Mouse (Mus musculus) neural tube, embryonic 11.5 days (tissue): ENCODE results near the gene Rab3ip. TPM values are rescaled to one million over a fixed set of nuclear protein-coding genes. Genes with fewer than 3 reads are reported as not detected.

Source experiments
- ATAC-seq: fragments of 200-750 bp; cut with Nextera tagmentation; 2 replicates; pipeline ENCODE4 v1.8.0; 2017; ENCODE audit warnings: moderate number of reproducible peaks, mild to moderate bottlenecking, moderate TSS enrichment, moderate library complexity; ENCODE audit not compliant: insufficient read depth, low FRiP score, low TSS enrichment
- DNase-seq: peaks from one replicate; pipeline ENCODE4 v3.0.0-alpha.2; 2015; ENCODE audit warnings: low spot score
- H3K27ac ChIP-seq: fragments of 300-500 bp; sonication (generic); 2 replicates; pipeline ENCODE4 v1.5.1; 2014; ENCODE audit warnings: low read depth, mild to moderate bottlenecking, low read length
- H3K27me3 ChIP-seq: fragments of 300-500 bp; sonication (generic); 2 replicates; pipeline ENCODE4 v1.6.1; 2014; ENCODE audit warnings: mild to moderate bottlenecking, low read length, mixed read lengths; ENCODE audit not compliant: control insufficient read depth, insufficient read depth
- H3K36me3 ChIP-seq: fragments of 300-500 bp; sonication (generic); 2 replicates; pipeline ENCODE4 v1.6.1; 2014; ENCODE audit warnings: mild to moderate bottlenecking, low read length, moderate library complexity, mixed read lengths; ENCODE audit not compliant: control insufficient read depth, insufficient read depth
- H3K4me1 ChIP-seq: fragments of 300-500 bp; sonication (generic); 2 replicates; pipeline ENCODE4 v1.6.1; 2014; ENCODE audit warnings: low read length, mixed read lengths; ENCODE audit not compliant: control insufficient read depth, insufficient read depth
- H3K4me2 ChIP-seq: fragments of 300-500 bp; sonication (generic); 2 replicates; pipeline ENCODE4 v1.6.1; 2014; ENCODE audit warnings: low read depth, mild to moderate bottlenecking, moderate library complexity
- H3K4me3 ChIP-seq: fragments of 300-500 bp; sonication (generic); 2 replicates; pipeline ENCODE4 v1.5.1; 2014; ENCODE audit warnings: low read depth, low read length
- H3K9ac ChIP-seq: fragments of 300-500 bp; sonication (generic); 2 replicates; pipeline ENCODE4 v1.6.1; 2014; ENCODE audit warnings: mild to moderate bottlenecking, low read length
- H3K9me3 ChIP-seq: fragments of 300-500 bp; sonication (generic); 2 replicates; pipeline ENCODE4 v1.6.1; 2016; ENCODE audit warnings: low read length; ENCODE audit not compliant: control insufficient read depth
- WGBS: fragments of 180-500 bp; shearing (Covaris S2); extraction: QIAGEN DNeasy Blood & Tissue Kit; methylation state at CpG from one replicate; pipeline ENCODE4 v1.1.7; 2014; 5-methylcytosine and 5-hydroxymethylcytosine counted together
- polyA plus RNA-seq: library from polyadenylated mRNA; unstranded; fragments of >200 nt; fragmentation: Nextera tagmentation; extraction: Ambion mirVana; gene quantifications from 2 replicates; pipeline ENCODE4 v1.2.1, GENCODE M21; 2014

The Rab3ip gene
- polyA plus RNA-seq, 1 experiment from 2014 or later, result 49.1 TPM

DNA sequence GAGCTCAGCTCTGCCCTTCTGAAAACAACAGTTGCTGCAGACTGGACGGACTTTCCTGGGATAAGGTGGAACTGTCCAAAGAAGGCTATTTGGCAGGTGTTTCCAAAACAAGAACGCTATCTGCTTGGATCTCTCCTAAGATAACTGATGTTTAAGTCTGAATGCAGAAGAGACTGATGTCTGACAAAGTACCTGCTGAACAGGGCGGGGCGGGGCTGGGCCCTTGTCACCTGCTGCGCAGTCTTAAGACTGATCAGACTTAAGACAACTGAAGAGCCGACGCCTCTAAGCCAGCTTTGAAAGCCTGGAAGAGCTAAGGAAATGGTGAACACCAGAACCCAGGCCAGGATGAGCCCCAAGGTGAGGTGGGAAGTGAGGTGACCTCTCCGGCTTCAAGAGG lies 29.9 kb downstream of the Rab3ip start:
- WGBS, result 95% methylated on average over 8 of the region's 8 CpGs
- no peaks in the 10 kb centered on the region for H3K9me3 ChIP-seq
- no peaks in the 10 kb centered on the region for H3K4me1 ChIP-seq
- ATAC-seq (no peak), DNase-seq (no peak)
- no peak overlapping the region for H3K4me3 ChIP-seq
- no peak overlapping the region for H3K9ac ChIP-seq
- no peak overlapping the region for H3K27ac ChIP-seq
- H3K36me3 ChIP-seq, result 0 out of 2 replicates have a peak, but pooled peaks cover 2% of the 10 kb centered on the region
- H3K4me2 ChIP-seq, result no peak overlapping the region
- no peaks in the 10 kb centered on the region for H3K27me3 ChIP-seq

DNA sequence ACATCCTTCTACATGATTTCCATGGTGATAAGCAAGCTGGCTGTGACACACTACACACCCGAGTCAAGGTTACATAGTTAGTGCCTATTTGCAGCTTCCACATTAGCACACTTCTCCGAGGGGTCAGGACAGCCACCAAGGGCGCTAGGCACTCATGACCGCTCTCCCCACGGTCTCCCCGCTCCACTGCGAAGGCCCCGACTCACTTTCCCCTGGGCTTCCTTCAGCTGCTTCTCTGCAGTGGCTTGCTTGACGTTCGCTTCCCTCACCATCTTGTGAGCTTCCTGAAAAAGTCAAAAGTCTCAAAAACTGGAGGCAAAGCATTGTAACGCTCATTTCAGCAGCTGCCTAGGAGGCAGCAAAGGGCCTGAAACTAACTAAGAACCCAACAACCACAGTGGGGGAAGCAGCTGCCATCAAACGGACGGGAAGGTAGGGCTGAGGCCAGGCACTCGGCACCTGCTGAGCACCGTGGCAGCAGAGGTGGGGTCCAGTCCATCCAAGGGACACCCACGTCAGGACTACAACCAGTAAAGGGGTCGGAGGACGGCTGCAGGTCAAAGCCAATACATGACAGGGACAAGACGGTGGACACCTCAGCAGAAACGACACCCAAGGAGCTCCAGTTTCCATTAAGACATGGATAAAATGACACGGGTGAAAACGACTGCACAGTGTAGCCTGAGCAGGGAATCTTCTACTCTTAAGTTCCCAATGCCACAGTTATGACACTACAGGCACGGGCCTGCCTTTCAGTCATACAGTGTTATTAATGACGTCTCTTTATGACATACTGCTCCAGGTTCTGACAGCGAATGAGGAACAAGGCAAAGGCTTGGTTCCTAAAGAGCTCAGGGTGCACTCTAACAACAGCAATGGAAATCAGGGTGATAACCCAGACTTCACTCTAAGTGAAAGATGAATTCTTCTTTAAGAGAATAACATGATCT lies 30.9 kb downstream of the Rab3ip start:
- no peak for ATAC-seq
- 0 out of 2 replicates have a peak, but pooled peaks cover 2% of the 10 kb centered on the region for H3K36me3 ChIP-seq
- no peak for DNase-seq
- 86% methylated on average over 25 of the region's 25 CpGs for WGBS
- H3K27ac ChIP-seq, result no peak overlapping the region
- no peaks in the 10 kb centered on the region for H3K27me3 ChIP-seq
- no peak overlapping the region for H3K4me2 ChIP-seq
- no peaks in the 10 kb centered on the region for H3K9me3 ChIP-seq
- no peaks in the 10 kb centered on the region for H3K4me1 ChIP-seq
- no peak overlapping the region for H3K4me3 ChIP-seq
- H3K9ac ChIP-seq, result no peak overlapping the region

DNA sequence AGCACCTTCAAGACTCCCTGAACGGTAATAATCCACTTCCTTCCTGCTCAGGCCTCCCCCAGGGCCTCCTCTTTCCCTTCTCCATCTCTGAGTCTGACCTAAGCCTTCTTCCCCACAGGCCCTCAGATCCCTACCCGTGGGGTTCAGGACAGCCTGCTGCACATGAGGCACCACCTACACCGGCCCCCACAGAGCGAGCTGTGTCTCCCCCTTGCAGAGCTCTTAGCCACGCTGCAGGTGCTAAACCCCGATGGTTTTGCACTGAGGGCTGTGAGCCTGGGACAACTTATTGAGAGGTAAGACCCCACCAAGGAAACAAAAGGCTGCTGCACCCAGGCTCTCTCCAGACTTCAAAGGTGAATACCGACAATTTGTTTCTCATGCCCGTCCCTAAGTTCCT lies 34.0 kb downstream of the Rab3ip start:
- no peak overlapping the region for H3K4me3 ChIP-seq
- H3K9me3 ChIP-seq, result no peaks in the 10 kb centered on the region
- H3K4me2 ChIP-seq, result no peak overlapping the region
- DNase-seq, result no peak
- no peak overlapping the region for H3K9ac ChIP-seq
- H3K36me3 ChIP-seq, result 0 out of 2 replicates have a peak, but pooled peaks cover 2% of the 10 kb centered on the region
- H3K4me1 ChIP-seq, result no peaks in the 10 kb centered on the region
- no peaks in the 10 kb centered on the region for H3K27me3 ChIP-seq
- no peak for ATAC-seq
- WGBS, result 77% methylated on average over 8 of the region's 8 CpGs
- no peak overlapping the region for H3K27ac ChIP-seq

DNA sequence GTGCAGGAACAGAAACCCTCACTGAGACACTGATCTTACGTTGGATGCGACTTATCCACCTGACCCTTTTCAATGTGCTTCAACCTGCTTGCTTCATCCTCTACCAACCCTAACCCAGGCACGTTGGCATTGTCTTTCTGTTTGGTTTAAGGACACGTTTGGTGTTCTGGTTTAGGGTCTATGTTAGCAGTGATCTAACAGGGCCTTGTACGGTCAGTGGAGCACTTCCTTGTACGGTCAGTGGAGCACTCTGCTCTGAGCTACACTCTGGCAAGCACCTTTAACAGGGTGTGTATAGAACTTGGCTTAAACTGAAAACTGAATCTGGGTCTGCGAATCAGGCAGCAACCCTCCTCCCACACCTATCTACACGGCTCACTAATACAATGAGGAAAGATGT lies 35.3 kb downstream of the Rab3ip start:
- WGBS, result 95% methylated on average over 8 of the region's 8 CpGs
- Histone ChIP-seq H3K9me3 (no peaks in the 10 kb centered on the region), H3K36me3 (peaks cover 2% of the 10 kb centered on the region; the same call in 1 of the 2 replicates)

DNA sequence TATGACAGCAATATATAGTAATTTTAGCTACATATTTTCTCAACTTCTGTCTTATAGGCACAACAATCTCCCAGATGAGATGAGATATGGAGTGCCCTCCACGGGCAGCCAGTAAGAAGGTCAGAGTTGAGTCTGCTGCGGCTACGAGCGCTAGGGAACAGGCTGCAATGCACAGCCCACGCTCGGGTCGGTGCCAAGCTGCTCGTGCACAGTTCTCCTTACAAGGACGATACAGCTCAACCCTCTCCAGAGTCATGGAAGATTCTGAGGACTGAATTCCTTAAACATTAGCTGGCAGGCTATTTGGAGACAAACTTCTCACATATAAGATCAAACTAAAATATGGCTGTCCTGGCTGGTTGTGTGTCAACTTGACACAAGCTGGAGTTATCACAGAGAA lies 36.0 kb downstream of the Rab3ip start:
- H3K4me2 ChIP-seq, result no peak overlapping the region

More for the DNA sequence above, 35.3 kb downstream of the Rab3ip start:
- no peaks in the 10 kb centered on the region for H3K4me1 ChIP-seq
- no peak overlapping the region for H3K4me3 ChIP-seq
- H3K4me2 ChIP-seq, result no peak overlapping the region
- no peak for ATAC-seq
- H3K27me3 ChIP-seq, result no peaks in the 10 kb centered on the region
- DNase-seq, result no peak
- H3K27ac ChIP-seq, result no peak overlapping the region
- no peak overlapping the region for H3K9ac ChIP-seq

DNA sequence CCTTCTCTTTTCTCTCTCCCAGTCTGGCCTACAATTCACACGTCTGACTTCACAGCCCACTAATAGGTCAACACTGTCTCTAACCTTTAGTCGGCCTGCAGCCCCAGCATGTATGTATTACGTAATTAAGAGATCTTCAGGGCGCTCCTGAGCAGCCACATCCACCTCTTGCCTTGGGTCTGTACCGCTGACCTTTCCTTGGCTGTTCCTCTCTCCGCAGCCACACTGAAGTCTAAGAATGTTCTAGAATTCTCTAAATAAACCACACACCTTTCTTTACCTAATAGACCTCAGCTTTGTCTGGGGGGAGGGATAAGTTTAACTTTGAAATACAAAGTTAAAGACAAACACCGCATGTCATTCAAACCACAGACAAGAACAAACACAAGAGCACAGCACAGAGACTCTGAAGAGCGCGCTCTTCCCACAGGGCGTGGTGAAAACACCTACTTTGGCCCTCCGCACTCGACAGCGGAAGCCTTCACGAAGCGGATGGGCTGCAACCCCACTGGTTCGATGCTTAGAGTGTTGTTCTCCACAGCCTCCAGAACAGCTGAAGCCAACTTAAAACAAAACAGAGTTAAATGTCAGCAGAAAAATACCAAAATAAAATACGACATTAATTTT lies 36.8 kb downstream of the Rab3ip start:
- WGBS, result 90% methylated on average over 17 of the region's 17 CpGs
- no peak overlapping the region for H3K4me3 ChIP-seq
- no peaks in the 10 kb centered on the region for H3K27me3 ChIP-seq
- peaks cover 4% of the 10 kb centered on the region for H3K36me3 ChIP-seq
- ATAC-seq (no peak), DNase-seq (no peak)
- H3K9me3 ChIP-seq, result no peaks in the 10 kb centered on the region
- H3K4me2 ChIP-seq, result no peak overlapping the region
- H3K4me1 ChIP-seq, result no peaks in the 10 kb centered on the region
- no peak overlapping the region for H3K9ac ChIP-seq
- no peak overlapping the region for H3K27ac ChIP-seq

More for the DNA sequence above, 36.0 kb downstream of the Rab3ip start:
- Histone ChIP-seq H3K36me3 (peaks cover 4% of the 10 kb centered on the region), H3K27ac (no peak overlapping the region), H3K9me3 (no peaks in the 10 kb centered on the region), H3K27me3 (no peaks in the 10 kb centered on the region), H3K4me1 (no peaks in the 10 kb centered on the region), H3K4me3 (no peak overlapping the region), H3K9ac (no peak overlapping the region)
- 93% methylated on average over 9 of the region's 9 CpGs for WGBS
- DNase-seq (no peak), ATAC-seq (no peak)

DNA sequence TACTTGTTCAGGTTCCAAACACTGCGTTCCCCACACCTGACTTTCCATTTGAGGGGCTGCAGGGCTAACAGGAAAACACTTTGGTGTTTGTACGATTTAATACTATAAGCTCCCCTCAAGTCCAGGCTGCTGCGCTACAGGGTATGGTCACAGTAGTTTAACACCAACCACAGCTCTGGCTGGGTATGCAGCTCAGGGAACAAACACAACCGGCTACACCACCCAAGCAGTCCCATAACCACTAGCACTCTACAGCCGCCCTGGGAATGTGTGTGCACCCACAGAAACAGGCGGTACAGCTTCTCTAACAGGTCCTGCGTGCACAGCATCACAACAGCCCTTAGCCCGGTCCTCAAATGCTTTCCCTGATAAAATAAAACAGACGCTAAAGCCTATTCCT lies 37.7 kb downstream of the Rab3ip start:
- no peak overlapping the region for H3K27ac ChIP-seq
- H3K4me1 ChIP-seq, result no peaks in the 10 kb centered on the region
- no peak overlapping the region for H3K9ac ChIP-seq
- no peak overlapping the region for H3K4me3 ChIP-seq
- peaks cover 4% of the 10 kb centered on the region for H3K36me3 ChIP-seq
- no peaks in the 10 kb centered on the region for H3K9me3 ChIP-seq
- 91% methylated on average over 9 of the region's 9 CpGs for WGBS
- no peak overlapping the region for H3K4me2 ChIP-seq
- ATAC-seq (no peak), DNase-seq (no peak)
- no peaks in the 10 kb centered on the region for H3K27me3 ChIP-seq

DNA sequence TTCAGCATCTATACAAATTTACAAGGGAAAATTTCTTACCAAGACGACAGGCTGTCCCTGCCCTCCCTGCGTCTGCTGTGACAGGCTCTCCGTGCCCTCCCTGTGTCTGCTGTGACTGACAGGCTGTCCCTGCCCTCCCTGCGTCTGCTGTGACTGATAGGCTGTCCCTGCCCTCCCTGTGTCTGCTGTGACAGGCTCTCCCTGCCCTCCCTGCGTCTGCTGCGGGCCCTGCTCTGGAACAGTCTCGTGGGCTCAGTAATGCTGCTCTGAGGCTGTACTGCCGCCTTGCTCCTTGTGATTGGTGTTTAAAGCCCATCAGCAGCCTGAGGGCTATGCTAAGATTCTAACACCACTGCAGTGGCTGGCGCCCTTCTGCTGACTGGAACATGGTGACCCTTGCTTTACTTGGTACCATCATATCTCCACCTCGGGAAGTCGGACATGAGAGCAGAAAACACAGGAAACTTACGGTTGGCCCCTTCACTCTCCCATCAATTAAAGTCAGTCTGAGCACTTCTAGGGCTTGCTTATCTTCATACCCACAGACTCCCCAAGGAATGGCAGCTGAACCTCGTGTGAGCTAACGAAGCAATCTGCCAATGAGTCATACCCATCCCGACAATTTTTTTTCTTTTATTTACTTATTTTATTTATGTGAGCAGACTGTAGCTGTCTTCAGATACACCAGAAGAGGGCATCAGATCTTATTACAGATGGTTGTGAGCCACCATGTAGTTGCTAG lies 41.5 kb downstream of the Rab3ip start:
- Histone ChIP-seq H3K4me3 (no peak overlapping the region), H3K36me3 (peaks cover 11% of the 10 kb centered on the region), H3K27me3 (no peaks in the 10 kb centered on the region), H3K27ac (no peak overlapping the region), H3K9ac (no peak overlapping the region), H3K9me3 (no peaks in the 10 kb centered on the region), H3K4me1 (no peaks in the 10 kb centered on the region), H3K4me2 (no peak overlapping the region)
- DNase-seq (no peak), ATAC-seq (no peak)
- 91% methylated on average over 15 of the region's 15 CpGs for WGBS
